Mouse (Mus musculus) lung, postnatal 0 days (tissue): ENCODE data around the gene Tbc1d16. TPM values are rescaled to one million over a fixed set of nuclear protein-coding genes. Genes with fewer than 3 reads are reported as not detected.
A peak's percentile ranks its signal among the peaks of the same experiment; 100 is the strongest.
"Not testable (repeated sequence)": the region's sequence is repeated elsewhere in the genome, so short reads cannot be mapped to it uniquely, and the experiment has no call there.

Source experiments
- ATAC-seq: fragments of 200-750 bp; cut with Nextera tagmentation; 2 replicates; pipeline ENCODE4 v1.8.0; 2017; ENCODE audit warnings: moderate library complexity
- DNase-seq: peaks from one replicate; pipeline ENCODE4 v3.0.0-alpha.2; 2016; ENCODE audit warnings: low spot score
- H3K27ac ChIP-seq: fragments of 300-500 bp; sonication (generic); 2 replicates; pipeline ENCODE4 v1.5.1; 2014; ENCODE audit warnings: antibody characterized with exemption, mild to moderate bottlenecking, low read length, mixed read lengths
- H3K27me3 ChIP-seq: fragments of 300-500 bp; sonication (generic); replicated peaks from 2 replicates; pipeline ENCODE4 v1.6.1; 2014; ENCODE audit warnings: low read length, mixed read lengths; ENCODE audit not compliant: insufficient read depth
- H3K36me3 ChIP-seq: fragments of 300-500 bp; sonication (generic); 2 replicates; pipeline ENCODE4 v1.6.1; 2014; ENCODE audit warnings: low read length, mixed read lengths; ENCODE audit not compliant: insufficient read depth
- H3K4me1 ChIP-seq: fragments of 300-500 bp; sonication (generic); 2 replicates; pipeline ENCODE4 v1.6.1; 2014; ENCODE audit warnings: antibody characterized with exemption, low read depth, low read length, mixed read lengths; ENCODE audit not compliant: insufficient read depth
- H3K4me2 ChIP-seq: fragments of 300-500 bp; sonication (generic); replicated peaks from 2 replicates; pipeline ENCODE4 v1.6.1; 2014; ENCODE audit warnings: low read depth, mild to moderate bottlenecking, low read length, moderate library complexity, mixed read lengths
- H3K4me3 ChIP-seq: fragments of 300-500 bp; sonication (generic); 2 replicates; pipeline ENCODE4 v1.5.1; 2014; ENCODE audit warnings: low read depth, low read length
- H3K9ac ChIP-seq: fragments of 300-500 bp; sonication (generic); replicated peaks from 2 replicates; pipeline ENCODE4 v1.6.1; 2014; ENCODE audit warnings: low read depth, mild to moderate bottlenecking
- H3K9me3 ChIP-seq: fragments of 300-500 bp; sonication (generic); 2 replicates; pipeline ENCODE4 v1.6.1; 2016; ENCODE audit warnings: low read length, mixed read lengths
- CTCF ChIP-seq: IDR thresholded peaks from 2 replicates; pipeline ENCODE4 v1.5.1; 2016; ENCODE audit warnings: antibody characterized with exemption, mild to moderate bottlenecking
- EP300 ChIP-seq: IDR thresholded peaks from 2 replicates; pipeline ENCODE4 v1.6.1; 2016; ENCODE audit warnings: antibody characterized with exemption, mild to moderate bottlenecking, control low read depth
- WGBS: fragments of 180-500 bp; shearing (Covaris S2); extraction: QIAGEN DNeasy Blood & Tissue Kit; methylation state at CpG from one replicate; pipeline ENCODE4 v1.1.7; 2014; 5-methylcytosine and 5-hydroxymethylcytosine counted together
- polyA plus RNA-seq: library from polyadenylated mRNA; unstranded; fragments of >200 nt; fragmentation: Nextera tagmentation; extraction: Ambion mirVana; gene quantifications from 2 replicates; pipeline ENCODE4 v1.2.1, GENCODE M21; 2015

Tbc1d16 gene
- polyA plus RNA-seq, 1 experiment from 2014 or later = 11.9 TPM

- TF ChIP-seq EP300 (no peak), CTCF (no peak)
- WGBS = 32% methylated on average over 6 of the region's 6 CpGs
- Histone ChIP-seq H3K4me2 (peak overlapping the region; percentile 92; the same call in 1 of the 2 replicates), H3K4me1 (peaks cover 5% of the 10 kb centered on the region; the same call in 1 of the 2 replicates), H3K9me3 (no peaks in the 10 kb centered on the region), H3K36me3 (no peaks in the 10 kb centered on the region), H3K27ac (0 out of 2 replicates have a peak overlapping the region, but pooled peaks have one; percentile 47), H3K4me3 (no peak overlapping the region), H3K9ac (no peak overlapping the region), H3K27me3 (no peaks in the 10 kb centered on the region)
- ATAC-seq = no peak; the same call in 1 of the 2 replicates
- no peak for DNase-seq
Observed at GRCm38 (mm10) chr11:119267241-119267674, 39.0 kb upstream of the Tbc1d16 start.

GRCm38 (mm10) chr11:119265811-119266210 is 37.5 kb upstream of the Tbc1d16 start:
- no peaks in the 10 kb centered on the region for H3K36me3 ChIP-seq
- ATAC-seq = no peak
- H3K9ac ChIP-seq = no peak overlapping the region
- H3K4me3 ChIP-seq = no peak overlapping the region
- H3K27ac ChIP-seq = no peak overlapping the region
- DNase-seq = no peak
- peaks cover 5% of the 10 kb centered on the region; the same call in 1 of the 2 replicates for H3K4me1 ChIP-seq
- TF ChIP-seq EP300 (no peak), CTCF (no peak)
- WGBS = 60% methylated on average over 7 of the region's 7 CpGs
- H3K27me3 ChIP-seq = no peaks in the 10 kb centered on the region
- H3K4me2 ChIP-seq = no peak overlapping the region
- no peaks in the 10 kb centered on the region for H3K9me3 ChIP-seq

GRCm38 (mm10) chr11:119264413-119264812 is 36.1 kb upstream of the Tbc1d16 start:
- no peak for ATAC-seq
- no peak for TF ChIP-seq CTCF
- WGBS = 86% methylated on average over 13 of the region's 13 CpGs
- Histone ChIP-seq H3K9ac (no peak overlapping the region), H3K36me3 (no peaks in the 10 kb centered on the region), H3K27ac (no peak overlapping the region), H3K27me3 (no peaks in the 10 kb centered on the region), H3K4me2 (no peak overlapping the region), H3K4me3 (no peak overlapping the region), H3K9me3 (no peaks in the 10 kb centered on the region), H3K4me1 (peaks cover 5% of the 10 kb centered on the region; the same call in 1 of the 2 replicates)
- no peak for DNase-seq

- Histone ChIP-seq H3K36me3 (no peaks in the 10 kb centered on the region), H3K4me1 (no peaks in the 10 kb centered on the region), H3K9ac (no peak overlapping the region), H3K4me3 (no peak overlapping the region), H3K9me3 (no peaks in the 10 kb centered on the region), H3K27me3 (no peaks in the 10 kb centered on the region), H3K27ac (no peak overlapping the region), H3K4me2 (no peak overlapping the region)
- DNase-seq = no peak
- 84% methylated on average over 8 of the region's 8 CpGs for WGBS
- ATAC-seq = no peak
- TF ChIP-seq CTCF = no peak
Observed at GRCm38 (mm10) chr11:119259977-119260376, 31.7 kb upstream of the Tbc1d16 start.

GRCm38 (mm10) chr11:119258572-119259322 is 30.4 kb upstream of the Tbc1d16 start:
- Histone ChIP-seq H3K4me1 (no peaks in the 10 kb centered on the region), H3K4me2 (peak overlapping the region; percentile 23), H3K27ac (no peak overlapping the region), H3K27me3 (no peaks in the 10 kb centered on the region), H3K36me3 (no peaks in the 10 kb centered on the region), H3K9me3 (no peaks in the 10 kb centered on the region), H3K4me3 (no peak overlapping the region), H3K9ac (no peak overlapping the region)
- WGBS = 57% methylated on average over 23 of the region's 23 CpGs
- ATAC-seq (peak; percentile 82), DNase-seq (peak; percentile 84)
- no peak for TF ChIP-seq CTCF
- TF ChIP-seq EP300 = no peak

- no peaks in the 10 kb centered on the region for H3K4me1 ChIP-seq
- H3K27me3 ChIP-seq = no peaks in the 10 kb centered on the region
- no peak for ATAC-seq
- WGBS = 47% methylated on average over 9 of the region's 9 CpGs
- peak overlapping the region; percentile 23 for H3K4me2 ChIP-seq
- no peaks in the 10 kb centered on the region for H3K9me3 ChIP-seq
- no peak overlapping the region for H3K27ac ChIP-seq
- no peak overlapping the region for H3K4me3 ChIP-seq
- H3K36me3 ChIP-seq = no peaks in the 10 kb centered on the region
- no peak overlapping the region for H3K9ac ChIP-seq
- no peak for DNase-seq
- TF ChIP-seq EP300 (no peak), CTCF (no peak)
Observed at GRCm38 (mm10) chr11:119258216-119258571, 29.9 kb upstream of the Tbc1d16 start.

GRCm38 (mm10) chr11:119256557-119256956 is 28.3 kb upstream of the Tbc1d16 start:
- 58% methylated on average over 5 of the region's 5 CpGs for WGBS
- not testable (repeated sequence) for H3K4me1 ChIP-seq, H3K9ac ChIP-seq, H3K9me3 ChIP-seq, H3K4me3 ChIP-seq, ATAC-seq, H3K36me3 ChIP-seq, H3K27me3 ChIP-seq, H3K4me2 ChIP-seq, H3K27ac ChIP-seq, DNase-seq
